Mouse (Mus musculus): ENCODE results near the gene Efemp2. TPM values are rescaled to one million over a fixed set of nuclear protein-coding genes. Genes with fewer than 3 reads are reported as not detected.
A peak's percentile ranks its signal among the peaks of the same experiment; 100 is the strongest.

The Efemp2 gene
- polyA plus RNA-seq, 1 experiment from 2014 or later = 55.7 TPM

- H3K9ac ChIP-seq (ENCODE audit: low read depth, low read length) = peak overlapping the region; percentile 85
- WGBS = under 1% methylated on average over 70 of the region's 70 CpGs
- ATAC-seq (ENCODE audit: low FRiP score) = peak; percentile 93
- peaks cover 14% of the 10 kb centered on the region for H3K4me1 ChIP-seq (replicated peaks; ENCODE audit: control insufficient read depth, insufficient read depth, low read length)
- peak overlapping the region; percentile 89 for H3K27ac ChIP-seq (ENCODE audit: low read depth, low read length)
- H3K4me2 ChIP-seq (replicated peaks; ENCODE audit: low read depth, low read length) = peak overlapping the region; percentile 99
- H3K9me3 ChIP-seq (ENCODE audit: control insufficient read depth, low read length) = no peaks in the 10 kb centered on the region
- H3K4me3 ChIP-seq (ENCODE audit: low read depth, low read length) = peak overlapping the region; percentile 73
- DNase-seq (ENCODE audit: low spot score) = peak; percentile 97
- no peaks in the 10 kb centered on the region; the same call in 1 of the 2 replicates for H3K27me3 ChIP-seq (ENCODE audit: control insufficient read depth, insufficient read depth, low read length)
- no peaks in the 10 kb centered on the region for H3K36me3 ChIP-seq (ENCODE audit: control insufficient read depth, insufficient read depth, low read length)
Observed at GRCm38 (mm10) chr19:5456922-5457745, 16.6 kb upstream of the Efemp2 start.

DNA sequence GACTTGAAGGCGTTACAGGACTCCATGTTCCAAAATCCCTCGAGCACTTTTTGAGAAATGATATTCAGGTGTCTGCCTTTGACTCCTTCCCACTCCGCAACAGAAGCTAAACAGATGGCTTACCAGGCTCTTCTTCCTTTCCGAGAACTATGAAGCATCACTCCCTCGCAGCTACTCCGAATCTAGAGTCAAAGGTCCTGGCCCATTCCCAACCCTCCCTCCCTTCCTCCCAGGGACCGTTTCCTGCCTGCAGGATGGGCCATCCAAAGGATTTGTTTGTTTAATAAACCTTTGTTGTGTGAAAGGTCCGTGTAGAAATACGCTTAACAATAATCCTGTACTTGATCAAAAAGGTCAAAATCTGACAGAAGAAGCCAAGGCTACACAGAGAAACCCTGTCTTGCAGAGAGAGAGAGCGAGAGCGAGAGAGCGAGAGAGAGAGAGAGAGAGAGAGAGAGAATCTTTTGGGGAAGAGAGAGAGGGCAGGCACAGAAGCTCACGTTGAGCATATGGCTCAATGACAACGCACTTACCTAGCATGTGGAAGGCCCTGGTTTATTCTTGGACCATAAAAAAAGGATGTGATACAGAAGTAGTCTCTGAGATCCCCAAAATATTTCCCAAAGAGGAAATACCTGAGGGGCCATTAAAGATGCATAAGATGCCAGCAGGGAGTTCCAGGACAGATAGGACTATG, 15.9 kb upstream of the Efemp2 start, which contains the start of gene Ccdc85b:
Ccdc85b (minus strand) TSS at position 149 of the 697 bp plus-strand sequence.
- DNase-seq (ENCODE audit: low spot score) (no peak), ATAC-seq (ENCODE audit: low FRiP score) (peak; percentile 17; the same call in 1 of the 2 replicates)
- Histone ChIP-seq H3K4me3 (ENCODE audit: low read depth, low read length) (peak within 1 kb of the TSS; percentile 73), H3K36me3 (ENCODE audit: control insufficient read depth, insufficient read depth, low read length) (no peaks in the 10 kb centered on the region), H3K4me2 (replicated peaks; ENCODE audit: low read depth, low read length) (peak within 1 kb of the TSS; percentile 99), H3K27me3 (ENCODE audit: control insufficient read depth, insufficient read depth, low read length) (no peaks in the 10 kb centered on the region; the same call in 1 of the 2 replicates), H3K9me3 (ENCODE audit: control insufficient read depth, low read length) (no peaks in the 10 kb centered on the region), H3K27ac (ENCODE audit: low read depth, low read length) (peak within 1 kb of the TSS; percentile 89), H3K9ac (ENCODE audit: low read depth, low read length) (peak within 1 kb of the TSS; percentile 85), H3K4me1 (replicated peaks; ENCODE audit: control insufficient read depth, insufficient read depth, low read length) (peaks cover 14% of the 10 kb centered on the region)
- WGBS = 21% methylated on average over 14 of the region's 14 CpGs

DNA sequence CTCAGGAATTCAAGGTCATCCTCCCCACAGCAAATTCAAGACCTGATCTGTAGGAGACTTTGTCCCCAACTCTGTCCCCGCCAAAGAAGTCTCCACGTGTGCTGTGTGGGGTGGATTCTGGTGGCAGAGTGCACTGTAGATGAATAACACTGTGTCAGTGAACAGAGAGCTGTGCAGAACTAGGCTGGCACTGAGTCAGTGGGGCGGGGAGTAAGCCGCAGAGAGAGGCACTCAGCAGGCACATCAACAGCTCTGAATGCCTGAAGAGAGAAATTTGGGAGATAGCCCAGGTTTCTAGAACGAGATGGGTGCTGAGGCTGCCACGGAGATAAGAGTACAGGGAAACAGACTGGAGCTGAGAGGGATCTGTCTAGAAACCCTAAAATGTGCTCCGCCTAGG, 14.7 kb upstream of the Efemp2 start:
- DNase-seq (ENCODE audit: low spot score) (no peak), ATAC-seq (ENCODE audit: low FRiP score) (no peak)
- Histone ChIP-seq H3K27me3 (ENCODE audit: control insufficient read depth, insufficient read depth, low read length) (no peaks in the 10 kb centered on the region; the same call in 1 of the 2 replicates), H3K9ac (ENCODE audit: low read depth, low read length) (no peak overlapping the region), H3K4me1 (replicated peaks; ENCODE audit: control insufficient read depth, insufficient read depth, low read length) (peaks cover 14% of the 10 kb centered on the region), H3K4me2 (replicated peaks; ENCODE audit: low read depth, low read length) (no peak overlapping the region), H3K36me3 (ENCODE audit: control insufficient read depth, insufficient read depth, low read length) (no peaks in the 10 kb centered on the region), H3K9me3 (ENCODE audit: control insufficient read depth, low read length) (no peaks in the 10 kb centered on the region), H3K4me3 (ENCODE audit: low read depth, low read length) (no peak overlapping the region), H3K27ac (ENCODE audit: low read depth, low read length) (no peak overlapping the region)
- WGBS = 69% methylated on average over 7 of the region's 7 CpGs

DNA sequence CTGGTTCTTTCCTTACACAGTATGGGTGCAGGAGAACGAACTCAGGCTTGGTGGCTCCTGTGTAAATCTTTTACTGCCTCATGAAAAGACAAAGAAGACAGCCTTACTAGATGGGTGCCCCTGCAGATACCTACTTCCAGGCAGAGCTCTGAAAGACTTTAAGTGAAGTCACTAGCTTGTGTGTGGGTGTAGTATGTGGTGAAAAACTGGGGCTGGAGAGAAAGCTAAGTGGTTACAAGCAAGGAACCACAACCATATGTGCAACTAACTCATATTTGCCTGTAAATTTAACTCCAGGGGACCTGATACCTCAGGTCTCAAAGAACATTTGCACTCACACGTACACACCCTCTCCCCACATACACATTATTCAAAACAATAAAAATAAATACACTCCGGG, 13.9 kb upstream of the Efemp2 start:
- Histone ChIP-seq H3K4me1 (replicated peaks; ENCODE audit: control insufficient read depth, insufficient read depth, low read length) (peaks cover 18% of the 10 kb centered on the region), H3K9me3 (ENCODE audit: control insufficient read depth, low read length) (no peaks in the 10 kb centered on the region), H3K36me3 (ENCODE audit: control insufficient read depth, insufficient read depth, low read length) (no peaks in the 10 kb centered on the region), H3K4me3 (ENCODE audit: low read depth, low read length) (peak overlapping the region; percentile 80), H3K27ac (ENCODE audit: low read depth, low read length) (no peak overlapping the region), H3K9ac (ENCODE audit: low read depth, low read length) (peak overlapping the region; percentile 78), H3K27me3 (ENCODE audit: control insufficient read depth, insufficient read depth, low read length) (no peaks in the 10 kb centered on the region; the same call in 1 of the 2 replicates), H3K4me2 (replicated peaks; ENCODE audit: low read depth, low read length) (peak overlapping the region; percentile 91)
- whole genome bisulfite sequencing = 30% methylated on average over 3 of the region's 3 CpGs
- ATAC-seq (ENCODE audit: low FRiP score) = no peak
- no peak for DNase-seq (ENCODE audit: low spot score)

GRCm38 (mm10) chr19:5460465-5460911, 13.3 kb upstream of the Efemp2 start, which contains the start of gene Fibp:
Fibp (plus strand) TSS chr19:5460615.
- DNase-seq (ENCODE audit: low spot score) (peak; percentile 94), ATAC-seq (ENCODE audit: low FRiP score) (peak; percentile 34; the same call in 1 of the 2 replicates)
- under 1% methylated on average over 31 of the region's 32 CpGs for WGBS
- no peaks in the 10 kb centered on the region; the same call in 1 of the 2 replicates for H3K27me3 ChIP-seq (ENCODE audit: control insufficient read depth, insufficient read depth, low read length)
- H3K4me3 ChIP-seq (ENCODE audit: low read depth, low read length) = peak within 1 kb of the TSS; percentile 80
- no peaks in the 10 kb centered on the region for H3K36me3 ChIP-seq (ENCODE audit: control insufficient read depth, insufficient read depth, low read length)
- peak within 1 kb of the TSS; percentile 78 for H3K9ac ChIP-seq (ENCODE audit: low read depth, low read length)
- peaks cover 14% of the 10 kb centered on the region for H3K4me1 ChIP-seq (replicated peaks; ENCODE audit: control insufficient read depth, insufficient read depth, low read length)
- peak within 1 kb of the TSS; percentile 91 for H3K4me2 ChIP-seq (replicated peaks; ENCODE audit: low read depth, low read length)
- peak within 1 kb of the TSS; percentile 42 for H3K27ac ChIP-seq (ENCODE audit: low read depth, low read length)
- no peaks in the 10 kb centered on the region for H3K9me3 ChIP-seq (ENCODE audit: control insufficient read depth, low read length)

DNA sequence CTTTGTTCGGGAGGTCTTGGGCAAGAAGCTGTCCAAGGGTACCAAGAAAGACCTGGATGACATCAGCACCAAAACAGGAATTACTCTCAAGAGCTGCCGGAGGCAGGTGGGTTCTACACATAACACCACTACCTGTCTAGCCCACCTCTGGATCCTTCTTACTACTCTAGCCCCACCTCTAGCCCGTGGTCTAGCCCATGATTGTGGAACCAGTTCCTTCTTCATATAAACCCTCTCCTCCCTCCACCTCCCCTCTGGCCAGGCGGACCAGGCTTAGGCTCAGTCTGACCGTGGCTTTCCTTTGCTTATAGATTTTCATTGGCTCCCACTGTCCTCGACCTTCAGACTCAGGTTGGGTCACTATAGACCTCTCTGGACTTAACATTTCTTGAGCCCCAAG, 12.3 kb upstream of the Efemp2 start:
- H3K27me3 ChIP-seq (ENCODE audit: control insufficient read depth, insufficient read depth, low read length) = no peaks in the 10 kb centered on the region; the same call in 1 of the 2 replicates
- H3K36me3 ChIP-seq (ENCODE audit: control insufficient read depth, insufficient read depth, low read length) = no peaks in the 10 kb centered on the region
- no peak overlapping the region for H3K27ac ChIP-seq (ENCODE audit: low read depth, low read length)
- H3K4me2 ChIP-seq (replicated peaks; ENCODE audit: low read depth, low read length) = peak overlapping the region; percentile 91
- peak overlapping the region; percentile 80 for H3K4me3 ChIP-seq (ENCODE audit: low read depth, low read length)
- H3K9ac ChIP-seq (ENCODE audit: low read depth, low read length) = no peak overlapping the region; the same call in 1 of the 2 replicates
- H3K9me3 ChIP-seq (ENCODE audit: control insufficient read depth, low read length) = no peaks in the 10 kb centered on the region
- 91% methylated on average over 6 of the region's 6 CpGs for WGBS
- peaks cover 9% of the 10 kb centered on the region; the same call in 1 of the 2 replicates for H3K4me1 ChIP-seq (replicated peaks; ENCODE audit: control insufficient read depth, insufficient read depth, low read length)
- DNase-seq (ENCODE audit: low spot score) (no peak), ATAC-seq (ENCODE audit: low FRiP score) (no peak)

DNA sequence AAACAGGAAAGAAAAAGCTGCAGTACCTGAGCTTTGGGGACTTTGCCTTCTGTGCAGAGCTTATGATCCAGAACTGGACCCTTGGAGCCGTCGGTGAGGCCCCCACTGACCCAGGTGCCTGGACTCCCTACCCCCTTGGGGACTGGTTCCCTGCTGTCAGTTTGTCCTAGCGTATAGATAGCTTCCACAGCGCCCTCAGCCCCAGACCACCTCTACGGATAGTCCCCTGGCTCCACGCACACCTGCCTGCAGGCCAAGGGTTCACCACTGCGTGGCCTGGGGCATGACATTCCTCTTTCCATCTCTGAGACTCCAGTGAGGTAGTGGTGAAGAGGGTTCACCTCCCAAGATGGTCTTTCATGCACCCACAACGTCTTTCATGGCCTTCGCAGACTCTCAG, 10.5 kb upstream of the Efemp2 start:
- H3K4me1 ChIP-seq (replicated peaks; ENCODE audit: control insufficient read depth, insufficient read depth, low read length) = peaks cover 9% of the 10 kb centered on the region; the same call in 1 of the 2 replicates
- no peaks in the 10 kb centered on the region for H3K36me3 ChIP-seq (ENCODE audit: control insufficient read depth, insufficient read depth, low read length)
- no peak overlapping the region for H3K9ac ChIP-seq (ENCODE audit: low read depth, low read length)
- H3K27me3 ChIP-seq (ENCODE audit: control insufficient read depth, insufficient read depth, low read length) = no peaks in the 10 kb centered on the region; the same call in 1 of the 2 replicates
- no peak for DNase-seq (ENCODE audit: low spot score)
- no peak for ATAC-seq (ENCODE audit: low FRiP score)
- WGBS = 91% methylated on average over 9 of the region's 9 CpGs
- no peak overlapping the region for H3K4me2 ChIP-seq (replicated peaks; ENCODE audit: low read depth, low read length)
- no peak overlapping the region for H3K27ac ChIP-seq (ENCODE audit: low read depth, low read length)
- H3K4me3 ChIP-seq (ENCODE audit: low read depth, low read length) = no peak overlapping the region
- H3K9me3 ChIP-seq (ENCODE audit: control insufficient read depth, low read length) = no peaks in the 10 kb centered on the region

- Histone ChIP-seq H3K4me2 (replicated peaks; ENCODE audit: low read depth, low read length) (peak overlapping the region; percentile 11), H3K4me3 (ENCODE audit: low read depth, low read length) (peak overlapping the region; percentile 2), H3K9ac (ENCODE audit: low read depth, low read length) (peak overlapping the region; percentile 4; the same call in 1 of the 2 replicates), H3K27ac (ENCODE audit: low read depth, low read length) (peak overlapping the region; percentile 49; the same call in 1 of the 2 replicates), H3K36me3 (ENCODE audit: control insufficient read depth, insufficient read depth, low read length) (no peaks in the 10 kb centered on the region), H3K4me1 (replicated peaks; ENCODE audit: control insufficient read depth, insufficient read depth, low read length) (peaks cover 9% of the 10 kb centered on the region; the same call in 1 of the 2 replicates), H3K9me3 (ENCODE audit: control insufficient read depth, low read length) (no peaks in the 10 kb centered on the region), H3K27me3 (ENCODE audit: control insufficient read depth, insufficient read depth, low read length) (no peaks in the 10 kb centered on the region)
- ATAC-seq (ENCODE audit: low FRiP score) = peak; percentile 65
- peak; percentile 87 for DNase-seq (ENCODE audit: low spot score)
- 53% methylated on average over 15 of the region's 15 CpGs for WGBS
Observed at GRCm38 (mm10) chr19:5463791-5464562, 9.8 kb upstream of the Efemp2 start.
